Mouse (Mus musculus): ENCODE measurements around the gene Tma7. TPM values are rescaled to one million over a fixed set of nuclear protein-coding genes. Genes with fewer than 3 reads are reported as not detected.

Gene Tma7
- polyA plus RNA-seq, 1 experiment from 2014 or later, result 706 TPM

- Histone ChIP-seq H3K27me3 (no peaks in the 10 kb centered on the region), H3K36me3 (peaks cover 88% of the 10 kb centered on the region), H3K4me3 (no peak overlapping the region), H3K4me1 (no peaks in the 10 kb centered on the region), H3K4me2 (no peak overlapping the region), H3K9ac (no peak overlapping the region), H3K9me3 (no peaks in the 10 kb centered on the region), H3K27ac (no peak overlapping the region)
- ATAC-seq (ENCODE audit: insufficient number of reproducible peaks, insufficient read depth, low FRiP score, low TSS enrichment, low read depth), result no peak
- WGBS, result 94% methylated on average over 10 of the region's 10 CpGs
These were observed 33.8 kb upstream of the Tma7 start for GRCm38 (mm10) chr9:109116205-109116604.

- ATAC-seq (ENCODE audit: insufficient number of reproducible peaks, insufficient read depth, low FRiP score, low TSS enrichment, low read depth), result no peak
- Histone ChIP-seq H3K27me3 (no peaks in the 10 kb centered on the region), H3K36me3 (peaks cover 100% of the 10 kb centered on the region), H3K4me2 (no peak overlapping the region), H3K9ac (no peak overlapping the region), H3K4me1 (no peaks in the 10 kb centered on the region), H3K27ac (no peak overlapping the region), H3K9me3 (no peaks in the 10 kb centered on the region), H3K4me3 (no peak overlapping the region)
- WGBS, result 87% methylated on average over 7 of the region's 7 CpGs
These were observed 32.5 kb upstream of the Tma7 start for GRCm38 (mm10) chr9:109114871-109115270.

- Histone ChIP-seq H3K27ac (no peak overlapping the region), H3K4me2 (no peak overlapping the region), H3K9ac (no peak overlapping the region), H3K27me3 (no peaks in the 10 kb centered on the region), H3K36me3 (peaks cover 100% of the 10 kb centered on the region), H3K4me3 (no peak overlapping the region), H3K4me1 (no peaks in the 10 kb centered on the region), H3K9me3 (no peaks in the 10 kb centered on the region)
- no peak for ATAC-seq (ENCODE audit: insufficient number of reproducible peaks, insufficient read depth, low FRiP score, low TSS enrichment, low read depth)
- WGBS, result 95% methylated on average over 11 of the region's 11 CpGs
These were observed 31.9 kb upstream of the Tma7 start for GRCm38 (mm10) chr9:109114276-109114675.

GRCm38 (mm10) chr9:109113331-109113730 is 30.9 kb upstream of the Tma7 start:
- Histone ChIP-seq H3K36me3 (peaks cover 100% of the 10 kb centered on the region), H3K9ac (no peak overlapping the region), H3K4me1 (no peaks in the 10 kb centered on the region), H3K4me2 (no peak overlapping the region), H3K27me3 (no peaks in the 10 kb centered on the region), H3K9me3 (no peaks in the 10 kb centered on the region), H3K4me3 (no peak overlapping the region), H3K27ac (no peak overlapping the region)
- 88% methylated on average over 8 of the region's 8 CpGs for WGBS
- ATAC-seq (ENCODE audit: insufficient number of reproducible peaks, insufficient read depth, low FRiP score, low TSS enrichment, low read depth), result no peak

- ATAC-seq (ENCODE audit: insufficient number of reproducible peaks, insufficient read depth, low FRiP score, low TSS enrichment, low read depth), result no peak
- WGBS, result 92% methylated on average over 9 of the region's 9 CpGs
- H3K36me3 ChIP-seq, result peaks cover 95% of the 10 kb centered on the region
These were observed 29.2 kb upstream of the Tma7 start for GRCm38 (mm10) chr9:109111591-109111990.

GRCm38 (mm10) chr9:109111101-109111500 is 28.7 kb upstream of the Tma7 start:
- Histone ChIP-seq H3K27me3 (no peaks in the 10 kb centered on the region), H3K9me3 (no peaks in the 10 kb centered on the region), H3K4me1 (no peaks in the 10 kb centered on the region), H3K27ac (no peak overlapping the region), H3K9ac (no peak overlapping the region), H3K4me3 (no peak overlapping the region), H3K4me2 (no peak overlapping the region), H3K36me3 (peaks cover 95% of the 10 kb centered on the region)
- WGBS, result 84% methylated on average over 4 of the region's 4 CpGs
- no peak for ATAC-seq (ENCODE audit: insufficient number of reproducible peaks, insufficient read depth, low FRiP score, low TSS enrichment, low read depth)

More at GRCm38 (mm10) chr9:109111591-109111990, 29.2 kb upstream of the Tma7 start:
- Histone ChIP-seq H3K4me3 (no peak overlapping the region), H3K9me3 (no peaks in the 10 kb centered on the region), H3K27ac (no peak overlapping the region), H3K4me2 (no peak overlapping the region), H3K4me1 (no peaks in the 10 kb centered on the region), H3K9ac (no peak overlapping the region), H3K27me3 (no peaks in the 10 kb centered on the region)

GRCm38 (mm10) chr9:109110240-109110639 is 27.9 kb upstream of the Tma7 start:
- peaks cover 95% of the 10 kb centered on the region for H3K36me3 ChIP-seq
- whole genome bisulfite sequencing, result 96% methylated on average over 11 of the region's 11 CpGs

GRCm38 (mm10) chr9:109107341-109107740 is 25.0 kb upstream of the Tma7 start:
- Histone ChIP-seq H3K9me3 (no peaks in the 10 kb centered on the region), H3K27me3 (no peaks in the 10 kb centered on the region), H3K27ac (no peak overlapping the region), H3K4me1 (peaks cover 7% of the 10 kb centered on the region), H3K9ac (no peak overlapping the region), H3K4me2 (no peak overlapping the region), H3K4me3 (no peak overlapping the region), H3K36me3 (peaks cover 95% of the 10 kb centered on the region)
- ATAC-seq (ENCODE audit: insufficient number of reproducible peaks, insufficient read depth, low FRiP score, low TSS enrichment, low read depth), result no peak
- WGBS, result 77% methylated on average over 5 of the region's 6 CpGs

More at GRCm38 (mm10) chr9:109110240-109110639, 27.9 kb upstream of the Tma7 start:
- ATAC-seq (ENCODE audit: insufficient number of reproducible peaks, insufficient read depth, low FRiP score, low TSS enrichment, low read depth), result no peak
- no peaks in the 10 kb centered on the region for H3K27me3 ChIP-seq
- no peak overlapping the region for H3K9ac ChIP-seq
- no peak overlapping the region for H3K27ac ChIP-seq
- H3K9me3 ChIP-seq, result no peaks in the 10 kb centered on the region
- no peak overlapping the region for H3K4me3 ChIP-seq
- H3K4me1 ChIP-seq, result no peaks in the 10 kb centered on the region; the same call in 1 of the 2 replicates
- no peak overlapping the region for H3K4me2 ChIP-seq

GRCm38 (mm10) chr9:109105648-109106047 is 23.3 kb upstream of the Tma7 start:
- WGBS, result 93% methylated on average over 12 of the region's 12 CpGs
- H3K4me1 ChIP-seq, result peaks cover 16% of the 10 kb centered on the region
- H3K27ac ChIP-seq, result no peak overlapping the region
- no peaks in the 10 kb centered on the region for H3K9me3 ChIP-seq
- no peaks in the 10 kb centered on the region for H3K27me3 ChIP-seq
- no peak overlapping the region for H3K4me2 ChIP-seq
- no peak for ATAC-seq (ENCODE audit: insufficient number of reproducible peaks, insufficient read depth, low FRiP score, low TSS enrichment, low read depth)
- H3K4me3 ChIP-seq, result no peak overlapping the region
- no peak overlapping the region for H3K9ac ChIP-seq
- peaks cover 93% of the 10 kb centered on the region for H3K36me3 ChIP-seq

- Histone ChIP-seq H3K36me3 (peaks cover 93% of the 10 kb centered on the region), H3K4me2 (no peak overlapping the region), H3K4me1 (peaks cover 16% of the 10 kb centered on the region), H3K27ac (no peak overlapping the region), H3K9ac (0 out of 2 replicates have a peak overlapping the region, but pooled peaks have one; percentile 36), H3K4me3 (no peak overlapping the region), H3K27me3 (no peaks in the 10 kb centered on the region), H3K9me3 (no peaks in the 10 kb centered on the region)
- WGBS, result 81% methylated on average over 12 of the region's 12 CpGs
- no peak for ATAC-seq (ENCODE audit: insufficient number of reproducible peaks, insufficient read depth, low FRiP score, low TSS enrichment, low read depth)
These were observed 22.6 kb upstream of the Tma7 start for GRCm38 (mm10) chr9:109105011-109105410.

- 92% methylated on average over 9 of the region's 9 CpGs for WGBS
- no peak for ATAC-seq (ENCODE audit: insufficient number of reproducible peaks, insufficient read depth, low FRiP score, low TSS enrichment, low read depth)
- H3K27ac ChIP-seq, result no peak overlapping the region
- peaks cover 22% of the 10 kb centered on the region for H3K4me1 ChIP-seq
- H3K9ac ChIP-seq, result 0 out of 2 replicates have a peak overlapping the region, but pooled peaks have one; percentile 36
- no peak overlapping the region for H3K4me3 ChIP-seq
- H3K27me3 ChIP-seq, result no peaks in the 10 kb centered on the region
- H3K36me3 ChIP-seq, result peaks cover 92% of the 10 kb centered on the region
- H3K9me3 ChIP-seq, result no peaks in the 10 kb centered on the region
- H3K4me2 ChIP-seq, result no peak overlapping the region
These were observed 21.7 kb upstream of the Tma7 start for GRCm38 (mm10) chr9:109104083-109104482.

GRCm38 (mm10) chr9:109103250-109103649 is 20.9 kb upstream of the Tma7 start:
- peaks cover 31% of the 10 kb centered on the region for H3K4me1 ChIP-seq
- no peak overlapping the region for H3K27ac ChIP-seq
- peaks cover 84% of the 10 kb centered on the region for H3K36me3 ChIP-seq
- H3K9ac ChIP-seq, result no peak overlapping the region
- WGBS, result 76% methylated on average over 7 of the region's 7 CpGs
- no peak overlapping the region for H3K4me2 ChIP-seq
- H3K27me3 ChIP-seq, result no peaks in the 10 kb centered on the region
- ATAC-seq (ENCODE audit: insufficient number of reproducible peaks, insufficient read depth, low FRiP score, low TSS enrichment, low read depth), result no peak
- H3K9me3 ChIP-seq, result no peaks in the 10 kb centered on the region
- H3K4me3 ChIP-seq, result no peak overlapping the region
